Mouse (Mus musculus): ENCODE measurements around the gene Slc4a5. TPM values are rescaled to one million over a fixed set of nuclear protein-coding genes. Genes with fewer than 3 reads are reported as not detected.

The Slc4a5 gene
- polyA plus RNA-seq, 1 experiment from 2014 or later: 0.44 TPM

- ATAC-seq (replicated peaks; ENCODE audit: low FRiP score): no peak
- Histone ChIP-seq H3K4me3 (replicated peaks) (no peak overlapping the region), H3K9me3 (replicated peaks) (no peaks in the 10 kb centered on the region), H3K27ac (no peak overlapping the region), H3K4me2 (no peak overlapping the region), H3K36me3 (no peaks in the 10 kb centered on the region), H3K4me1 (0 out of 2 replicates have a peak, but pooled peaks cover 1% of the 10 kb centered on the region), H3K27me3 (0 out of 2 replicates have a peak, but pooled peaks cover 2% of the 10 kb centered on the region), H3K9ac (no peak overlapping the region)
- 85% methylated on average over 11 of the region's 11 CpGs for WGBS
These were observed 54.1 kb downstream of the Slc4a5 start for GRCm38 (mm10) chr6:83273733-83274132.

GRCm38 (mm10) chr6:83277151-83277550, 57.5 kb downstream of the Slc4a5 start:
- WGBS: 74% methylated on average over 13 of the region's 13 CpGs
- no peaks in the 10 kb centered on the region for H3K36me3 ChIP-seq
- H3K9ac ChIP-seq: no peak overlapping the region
- no peak overlapping the region for H3K4me2 ChIP-seq
- H3K4me1 ChIP-seq: no peaks in the 10 kb centered on the region
- H3K9me3 ChIP-seq (replicated peaks): no peaks in the 10 kb centered on the region
- H3K27me3 ChIP-seq: 0 out of 2 replicates have a peak, but pooled peaks cover 7% of the 10 kb centered on the region
- H3K4me3 ChIP-seq (replicated peaks): no peak overlapping the region
- ATAC-seq (replicated peaks; ENCODE audit: low FRiP score): no peak
- H3K27ac ChIP-seq: no peak overlapping the region

GRCm38 (mm10) chr6:83278881-83279280, 59.3 kb downstream of the Slc4a5 start:
- ATAC-seq (replicated peaks; ENCODE audit: low FRiP score): no peak
- Histone ChIP-seq H3K27me3 (0 out of 2 replicates have a peak, but pooled peaks cover 7% of the 10 kb centered on the region), H3K27ac (no peak overlapping the region), H3K9ac (no peak overlapping the region), H3K4me3 (replicated peaks) (no peak overlapping the region), H3K36me3 (no peaks in the 10 kb centered on the region), H3K4me2 (no peak overlapping the region), H3K4me1 (no peaks in the 10 kb centered on the region), H3K9me3 (replicated peaks) (no peaks in the 10 kb centered on the region)
- WGBS: 27% methylated on average over 2 of the region's 2 CpGs

- Histone ChIP-seq H3K4me2 (no peak overlapping the region), H3K4me1 (no peaks in the 10 kb centered on the region), H3K27me3 (0 out of 2 replicates have a peak, but pooled peaks cover 7% of the 10 kb centered on the region), H3K9me3 (replicated peaks) (no peaks in the 10 kb centered on the region), H3K4me3 (replicated peaks) (no peak overlapping the region), H3K36me3 (no peaks in the 10 kb centered on the region), H3K9ac (no peak overlapping the region), H3K27ac (no peak overlapping the region)
- ATAC-seq (replicated peaks; ENCODE audit: low FRiP score): no peak
- WGBS: 79% methylated on average over 8 of the region's 8 CpGs
These were observed 60.8 kb downstream of the Slc4a5 start for GRCm38 (mm10) chr6:83280256-83280955.

- Histone ChIP-seq H3K9ac (no peak overlapping the region), H3K27me3 (no peaks in the 10 kb centered on the region), H3K9me3 (replicated peaks) (no peaks in the 10 kb centered on the region), H3K36me3 (peaks cover 12% of the 10 kb centered on the region), H3K4me1 (peaks cover 4% of the 10 kb centered on the region; the same call in 1 of the 2 replicates), H3K4me2 (no peak overlapping the region), H3K27ac (no peak overlapping the region), H3K4me3 (replicated peaks) (no peak overlapping the region)
- WGBS: 83% methylated on average over 7 of the region's 7 CpGs
- no peak for ATAC-seq (replicated peaks; ENCODE audit: low FRiP score)
These were observed 81.0 kb downstream of the Slc4a5 start for GRCm38 (mm10) chr6:83300447-83301229.

GRCm38 (mm10) chr6:83301294-83301693, 81.7 kb downstream of the Slc4a5 start:
- Histone ChIP-seq H3K4me2 (no peak overlapping the region), H3K27ac (no peak overlapping the region), H3K4me1 (peaks cover 4% of the 10 kb centered on the region; the same call in 1 of the 2 replicates), H3K9ac (no peak overlapping the region), H3K36me3 (peaks cover 19% of the 10 kb centered on the region), H3K27me3 (no peaks in the 10 kb centered on the region), H3K4me3 (replicated peaks) (no peak overlapping the region), H3K9me3 (replicated peaks) (no peaks in the 10 kb centered on the region)
- ATAC-seq (replicated peaks; ENCODE audit: low FRiP score): no peak
- WGBS: 82% methylated on average over 2 of the region's 2 CpGs

GRCm38 (mm10) chr6:83302264-83302663, 82.6 kb downstream of the Slc4a5 start:
- Histone ChIP-seq H3K4me3 (replicated peaks) (no peak overlapping the region), H3K36me3 (peaks cover 29% of the 10 kb centered on the region), H3K4me2 (no peak overlapping the region), H3K27me3 (no peaks in the 10 kb centered on the region), H3K4me1 (peaks cover 4% of the 10 kb centered on the region; the same call in 1 of the 2 replicates), H3K9me3 (replicated peaks) (no peaks in the 10 kb centered on the region), H3K9ac (no peak overlapping the region), H3K27ac (no peak overlapping the region)
- WGBS: 64% methylated on average over 5 of the region's 5 CpGs
- ATAC-seq (replicated peaks; ENCODE audit: low FRiP score): no peak

GRCm38 (mm10) chr6:83309017-83309416, 89.4 kb downstream of the Slc4a5 start:
- H3K4me2 ChIP-seq: no peak overlapping the region
- H3K9me3 ChIP-seq (replicated peaks): no peaks in the 10 kb centered on the region
- H3K36me3 ChIP-seq: peaks cover 85% of the 10 kb centered on the region
- no peak overlapping the region for H3K9ac ChIP-seq
- no peak for ATAC-seq (replicated peaks; ENCODE audit: low FRiP score)
- H3K27me3 ChIP-seq: no peaks in the 10 kb centered on the region
- peaks cover 4% of the 10 kb centered on the region; the same call in 1 of the 2 replicates for H3K4me1 ChIP-seq
- no peak overlapping the region for H3K4me3 ChIP-seq (replicated peaks)
- no peak overlapping the region for H3K27ac ChIP-seq
- 96% methylated on average over 7 of the region's 7 CpGs for WGBS

GRCm38 (mm10) chr6:83311206-83311605, 91.6 kb downstream of the Slc4a5 start:
- Histone ChIP-seq H3K27ac (no peak overlapping the region), H3K27me3 (no peaks in the 10 kb centered on the region), H3K9ac (no peak overlapping the region), H3K4me1 (peaks cover 14% of the 10 kb centered on the region), H3K4me3 (replicated peaks) (no peak overlapping the region), H3K9me3 (replicated peaks) (no peaks in the 10 kb centered on the region), H3K4me2 (no peak overlapping the region), H3K36me3 (peaks cover 67% of the 10 kb centered on the region)
- no peak for ATAC-seq (replicated peaks; ENCODE audit: low FRiP score)
- WGBS: 92% methylated on average over 11 of the region's 11 CpGs

GRCm38 (mm10) chr6:83312021-83312420, 92.4 kb downstream of the Slc4a5 start:
- Histone ChIP-seq H3K27ac (no peak overlapping the region), H3K27me3 (no peaks in the 10 kb centered on the region), H3K36me3 (peaks cover 59% of the 10 kb centered on the region), H3K4me1 (peaks cover 23% of the 10 kb centered on the region), H3K9ac (no peak overlapping the region), H3K4me3 (replicated peaks) (no peak overlapping the region), H3K9me3 (replicated peaks) (no peaks in the 10 kb centered on the region), H3K4me2 (no peak overlapping the region)
- WGBS: 88% methylated on average over 7 of the region's 7 CpGs
- ATAC-seq (replicated peaks; ENCODE audit: low FRiP score): no peak

- no peaks in the 10 kb centered on the region for H3K27me3 ChIP-seq
- H3K9me3 ChIP-seq (replicated peaks): no peaks in the 10 kb centered on the region
- H3K4me2 ChIP-seq: no peak overlapping the region
- H3K4me3 ChIP-seq (replicated peaks): no peak overlapping the region
- 88% methylated on average over 8 of the region's 8 CpGs for WGBS
- H3K4me1 ChIP-seq: peaks cover 23% of the 10 kb centered on the region
- no peak for ATAC-seq (replicated peaks; ENCODE audit: low FRiP score)
- H3K27ac ChIP-seq: no peak overlapping the region
- H3K36me3 ChIP-seq: peaks cover 54% of the 10 kb centered on the region
- H3K9ac ChIP-seq: no peak overlapping the region
These were observed 92.9 kb downstream of the Slc4a5 start for GRCm38 (mm10) chr6:83312514-83312913.

GRCm38 (mm10) chr6:83315293-83315692, 95.7 kb downstream of the Slc4a5 start:
- H3K4me1 ChIP-seq: peaks cover 19% of the 10 kb centered on the region

More at GRCm38 (mm10) chr6:83315293-83315692, 95.7 kb downstream of the Slc4a5 start:
- peak overlapping the region; percentile 96; the same call in 1 of the 2 replicates for H3K4me2 ChIP-seq
- no peak for ATAC-seq (replicated peaks; ENCODE audit: low FRiP score)
- no peaks in the 10 kb centered on the region for H3K9me3 ChIP-seq (replicated peaks)
- no peak overlapping the region for H3K27ac ChIP-seq
- H3K4me3 ChIP-seq (replicated peaks): no peak overlapping the region
- H3K9ac ChIP-seq: no peak overlapping the region
- H3K27me3 ChIP-seq: no peaks in the 10 kb centered on the region
- peaks cover 28% of the 10 kb centered on the region for H3K36me3 ChIP-seq

Data from kidney, embryonic 15.5 days (tissue).